Mouse (Mus musculus) spleen, embryonic (tissue): ENCODE results near the gene Plcd4.
"Not testable (repeated sequence)": the region's sequence is repeated elsewhere in the genome, so short reads cannot be mapped to it uniquely, and the experiment has no call there.

Experiments used
- CTCF ChIA-PET: fragments of 350-600 bp; sonication (Branson Sonifier 250); formaldehyde crosslinking; loops from one replicate; lab custom pipeline; 2022; lab: Charles Lee

Plcd4 gene

DNA sequence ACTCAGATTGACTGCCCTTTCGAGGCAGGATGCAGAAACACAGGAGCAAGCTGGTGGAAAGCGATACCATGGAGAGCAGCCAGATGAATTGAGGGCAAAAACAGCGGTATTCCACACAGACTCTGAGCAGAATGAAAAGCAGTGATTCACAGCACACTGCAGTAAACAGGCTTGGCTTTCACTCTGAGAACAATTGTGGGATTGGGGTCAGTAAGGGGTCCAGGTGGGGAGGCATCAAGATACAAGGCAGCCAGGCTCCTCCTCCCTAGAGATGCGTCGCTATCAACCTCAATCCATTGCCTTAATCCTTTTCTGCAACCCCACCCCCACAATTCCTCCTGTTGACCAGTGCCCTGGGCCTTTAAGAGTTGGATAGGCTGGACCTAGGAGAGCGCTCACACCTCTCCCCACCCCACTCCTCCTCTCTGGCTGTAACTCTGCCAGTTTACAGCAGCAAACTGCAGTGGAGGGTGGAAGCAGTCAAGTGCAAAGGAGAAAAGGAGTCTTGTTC lies at the start of gene Plcd4:
Gene Plcd4, plus strand, starts transcription at position 438 of the 511 bp plus-strand sequence.
- CTCF ChIA-PET = no interaction called here

- CTCF ChIA-PET = no interaction called here
Measured at GRCm38 (mm10) chr1:74501106-74501505, 41.6 kb upstream of the Plcd4 start.

DNA sequence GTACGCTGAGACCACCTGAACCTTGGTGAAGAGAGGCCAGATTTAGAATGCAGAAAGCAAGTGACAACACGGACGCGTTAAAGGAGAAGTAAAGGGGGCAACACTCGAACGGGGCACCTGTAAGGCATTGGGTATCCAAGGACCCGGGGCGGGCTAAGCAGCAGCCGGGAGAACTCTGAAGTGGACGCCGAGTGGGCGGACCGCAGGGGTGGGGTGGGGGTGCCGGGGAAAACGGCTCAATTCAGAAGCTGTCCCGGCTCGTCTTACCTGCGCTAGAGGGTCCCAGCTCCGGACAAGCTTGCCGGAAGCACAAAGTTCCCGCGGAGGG lies 37.3 kb upstream of the Plcd4 start:
- CTCF ChIA-PET = no interaction called here

DNA sequence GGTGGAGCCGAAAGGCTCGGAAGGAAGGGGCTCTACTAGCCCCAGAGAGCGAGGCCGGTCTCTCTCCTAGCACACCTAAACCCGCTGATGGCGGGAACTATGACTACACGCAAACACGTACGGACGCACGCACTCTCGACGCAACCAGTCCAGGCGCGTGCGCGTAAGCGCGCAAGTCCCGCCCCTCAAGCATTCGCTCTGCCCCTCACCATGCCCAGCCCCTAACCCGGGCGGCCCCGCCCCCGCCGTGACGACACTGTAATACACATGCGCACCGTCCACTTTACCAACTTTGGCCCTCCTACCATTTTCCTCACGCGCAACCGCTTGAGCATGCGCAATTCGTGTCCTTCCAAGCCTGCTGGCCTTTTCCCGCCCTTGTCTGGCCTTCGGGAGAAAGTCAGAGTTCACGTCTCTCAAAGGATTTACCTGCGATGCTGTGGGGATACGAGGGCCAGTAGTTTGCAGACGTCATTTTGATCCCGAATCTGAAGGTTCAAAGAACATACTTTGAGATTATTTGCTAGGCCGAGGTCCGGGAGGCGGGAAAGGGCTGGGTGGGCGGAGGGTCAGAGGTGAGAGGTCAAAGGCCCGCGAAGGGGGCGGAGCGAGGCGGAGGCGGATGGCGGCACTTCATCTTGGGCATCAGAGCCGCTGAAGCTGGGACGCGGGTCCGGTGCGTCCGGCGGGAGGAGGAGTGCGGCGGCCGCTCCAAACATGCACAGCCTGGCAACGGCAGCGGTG lies 36.8 kb upstream of the Plcd4 start, which contains the start of gene Cnot9:
Gene Cnot9, plus strand, starts transcription at position 338 of the 744 bp plus-strand sequence.
- CTCF ChIA-PET = interaction anchor here (0.6 kb wide), 1 partner anchor 26 kb away, joined by 15 read pairs; no protein-coding TSS in a partner anchor

DNA sequence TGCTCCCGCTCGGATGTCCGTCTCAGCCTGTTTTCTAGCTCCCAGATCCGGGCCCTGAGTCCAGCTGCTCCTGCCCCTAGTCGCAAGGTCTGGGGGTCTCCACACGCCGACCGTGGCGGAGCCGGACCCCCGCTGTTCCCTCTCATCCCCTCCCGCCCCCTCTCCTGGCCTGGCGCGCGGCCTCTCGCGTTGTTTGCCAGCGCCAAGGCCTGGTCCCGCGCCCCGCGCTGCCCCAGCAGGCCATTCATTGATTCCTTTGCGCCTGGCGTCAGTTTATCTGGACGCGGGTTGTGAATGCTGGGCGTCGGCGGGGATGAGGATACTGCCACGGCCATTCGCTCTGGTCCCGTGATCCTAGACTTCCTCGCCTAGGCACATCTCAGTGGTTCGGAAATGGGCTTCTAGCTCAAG lies 36.2 kb upstream of the Plcd4 start:
- CTCF ChIA-PET = interaction anchor here (0.6 kb wide), 1 partner anchor 25 kb away, joined by 15 read pairs; no protein-coding TSS in a partner anchor

- CTCF ChIA-PET = no interaction called here
Measured at GRCm38 (mm10) chr1:74507780-74508179, 34.9 kb upstream of the Plcd4 start.

- CTCF ChIA-PET = no interaction called here
Measured at GRCm38 (mm10) chr1:74511306-74511705, 31.4 kb upstream of the Plcd4 start.

- CTCF ChIA-PET = not testable (repeated sequence)
Measured at GRCm38 (mm10) chr1:74512999-74513398, 29.7 kb upstream of the Plcd4 start.

DNA sequence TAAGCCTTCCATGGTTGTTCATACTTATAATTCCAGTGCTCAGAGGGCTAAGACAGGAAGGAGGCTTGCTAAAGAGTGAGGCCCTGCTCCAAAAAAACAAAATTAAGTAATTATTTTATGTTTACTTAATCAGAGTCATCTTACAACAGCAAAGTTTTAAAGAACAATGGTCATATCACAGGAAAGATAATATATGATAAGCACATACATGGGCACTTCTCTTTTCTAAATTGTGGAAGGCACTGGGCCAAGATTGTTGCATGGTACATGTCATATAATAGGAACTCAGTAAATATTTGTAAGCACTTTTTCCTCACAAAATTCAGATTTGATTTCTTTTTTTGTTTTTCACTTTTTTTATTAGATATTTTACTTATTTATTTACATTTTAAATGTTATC lies 22.8 kb upstream of the Plcd4 start:
- CTCF ChIA-PET = no interaction called here

- CTCF ChIA-PET = interaction anchor here (0.6 kb wide), 1 partner anchor 440 kb away, joined by 4 read pairs; no protein-coding TSS in a partner anchor
Measured at GRCm38 (mm10) chr1:74524746-74525145, 17.9 kb upstream of the Plcd4 start.

GRCm38 (mm10) chr1:74528589-74528988 lies 14.1 kb upstream of the Plcd4 start:
- CTCF ChIA-PET = no interaction called here

DNA sequence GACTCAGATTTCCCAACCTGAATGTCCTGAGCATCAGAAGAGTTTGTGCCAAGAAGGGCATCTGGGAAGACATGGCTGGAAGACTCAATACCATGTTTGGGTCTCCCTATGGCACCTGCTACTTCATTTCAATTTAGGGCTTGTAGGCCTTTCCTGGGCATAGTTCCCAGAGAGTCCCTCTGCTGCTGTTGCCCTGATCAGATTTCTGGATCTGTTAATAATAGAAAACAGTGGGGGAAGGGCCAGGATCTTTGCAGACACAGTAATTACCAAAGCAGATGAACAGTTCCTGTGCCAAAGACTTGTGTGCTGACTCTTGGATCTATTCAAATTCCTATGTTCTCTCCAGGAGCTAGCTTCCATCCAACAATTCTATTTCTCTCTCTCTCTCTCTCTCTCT lies 4.0 kb upstream of the Plcd4 start:
- CTCF ChIA-PET = no interaction called here

GRCm38 (mm10) chr1:74544184-74544583 lies 1.5 kb downstream of the Plcd4 start, which contains the start of gene Usp37:
TSS of gene Usp37 (minus strand) at chr1:74544284.
- CTCF ChIA-PET = no interaction called here

- CTCF ChIA-PET = interaction anchor here (0.6 kb wide), 1 partner anchor 427 kb away, joined by 3 read pairs; no protein-coding TSS in a partner anchor
Measured at GRCm38 (mm10) chr1:74559061-74559460, 16.4 kb downstream of the Plcd4 start.

DNA sequence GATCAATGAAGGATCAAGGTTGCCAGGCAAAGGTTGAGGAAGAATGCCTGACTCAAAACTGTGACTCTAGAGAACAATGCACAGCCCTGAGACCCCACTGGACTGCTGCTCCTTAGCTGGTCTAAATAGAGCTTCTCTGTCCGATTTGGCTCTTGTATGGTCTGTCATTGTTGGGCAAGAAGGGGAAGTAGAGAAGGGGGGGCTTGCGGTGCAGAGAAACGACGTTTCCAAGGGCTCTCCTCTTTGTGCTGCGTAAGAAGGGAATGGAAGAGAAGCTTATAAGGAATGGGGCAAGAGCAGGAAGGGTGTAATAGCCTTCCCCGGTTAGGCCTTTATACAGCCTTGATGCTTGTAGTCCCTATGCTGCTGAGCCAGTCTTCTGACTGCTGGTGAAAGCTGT lies 23.1 kb downstream of the Plcd4 start:
- CTCF ChIA-PET = no interaction called here

GRCm38 (mm10) chr1:74569739-74570719 lies 27.3 kb downstream of the Plcd4 start:
- CTCF ChIA-PET = no interaction called here

GRCm38 (mm10) chr1:74582621-74583020 lies 39.9 kb downstream of the Plcd4 start:
- CTCF ChIA-PET = no interaction called here

- CTCF ChIA-PET = no interaction called here
Measured at GRCm38 (mm10) chr1:74584616-74585398, 42.1 kb downstream of the Plcd4 start.

DNA sequence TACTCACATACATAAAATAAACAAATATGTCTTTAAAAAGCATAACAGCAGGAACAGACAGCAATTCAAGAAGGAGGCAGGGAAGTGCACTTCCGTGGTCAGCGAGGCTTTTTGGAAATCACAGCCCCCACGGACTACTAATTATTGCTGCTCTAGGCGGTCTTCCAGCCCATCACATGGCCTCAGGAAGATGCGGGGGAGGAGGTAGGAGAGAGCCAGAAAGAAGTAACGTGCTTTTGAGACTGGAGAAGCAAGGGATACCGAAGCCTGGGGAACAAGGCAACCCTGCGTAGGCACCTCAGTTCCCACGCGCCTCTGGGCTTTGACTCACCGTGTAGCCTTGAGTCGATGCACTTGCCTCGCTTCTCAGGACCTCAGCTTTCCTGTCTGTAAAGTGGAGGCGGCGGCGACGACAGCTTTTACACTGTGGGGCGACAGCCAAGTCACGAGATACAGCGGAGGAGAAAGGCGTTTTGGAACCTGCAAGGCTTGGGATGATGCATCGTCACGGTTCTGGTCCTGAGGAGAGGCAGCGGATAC lies 44.6 kb downstream of the Plcd4 start:
- CTCF ChIA-PET = no interaction called here

DNA sequence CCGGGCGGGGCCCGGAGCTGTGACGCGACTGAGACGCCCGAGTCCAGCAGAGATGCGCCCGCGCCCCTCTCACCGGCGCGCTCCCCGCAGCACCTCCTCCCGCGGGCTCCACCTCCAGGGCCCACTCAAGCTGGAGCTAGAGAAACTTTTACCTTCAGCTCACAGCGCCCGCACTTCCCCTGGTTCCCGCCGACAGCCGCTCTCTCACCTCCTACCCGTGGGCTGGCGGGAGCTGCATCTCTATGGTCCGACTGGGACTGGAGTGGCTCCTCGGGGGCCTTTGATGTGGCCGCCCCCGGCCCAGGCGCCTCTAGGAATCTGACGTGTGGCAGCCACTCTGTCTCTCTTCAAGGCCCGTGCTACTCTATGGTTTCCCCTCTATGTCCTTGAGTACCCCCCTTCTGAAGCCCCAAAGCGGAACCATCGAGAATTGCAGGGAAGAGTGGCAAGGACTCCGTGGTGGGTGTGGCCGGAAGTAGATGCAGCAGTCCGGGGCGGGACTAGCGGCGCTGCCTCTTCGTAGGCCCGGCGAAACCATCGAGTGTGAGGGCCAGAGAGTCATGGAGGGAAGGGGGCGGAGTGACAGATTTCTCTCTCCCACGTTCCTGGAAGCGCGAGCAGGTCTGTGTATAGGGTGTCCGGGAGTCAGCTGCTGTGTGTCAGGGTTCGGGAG lies 45.2 kb downstream of the Plcd4 start, which contains the start of the genes Zfp142 and Bcs1l:
Gene Zfp142, minus strand, starts transcription at position 474 of the 673 bp plus-strand sequence.
Gene Bcs1l, plus strand, starts transcription at position 517 of the 673 bp plus-strand sequence.
- CTCF ChIA-PET = interaction anchor here (0.6 kb wide), 1 partner anchor 729 kb away, joined by 5 read pairs; no protein-coding TSS in a partner anchor
